Mouse (Mus musculus): ENCODE measurements around the gene Xylt1. TPM values are rescaled to one million over a fixed set of nuclear protein-coding genes. Genes with fewer than 3 reads are reported as not detected.

Gene Xylt1
- polyA plus RNA-seq, 1 experiment from 2014 or later: 0.73 TPM

GRCm38 (mm10) chr7:117516896-117517295 lies 136.1 kb downstream of the Xylt1 start:
- no peak for DNase-seq (ENCODE audit: low spot score)
- no peak overlapping the region for H3K4me3 ChIP-seq (ENCODE audit: low read depth, low read length)
- H3K9ac ChIP-seq (ENCODE audit: low read depth, low read length): no peak overlapping the region
- H3K4me1 ChIP-seq (replicated peaks; ENCODE audit: control insufficient read depth, insufficient read depth, low read length): no peaks in the 10 kb centered on the region
- 60% methylated on average over 4 of the region's 4 CpGs for WGBS
- H3K4me2 ChIP-seq: no peak overlapping the region
- ATAC-seq (replicated peaks; ENCODE audit: low FRiP score): no peak
- no peak overlapping the region for H3K27ac ChIP-seq (ENCODE audit: low read depth, low read length)
- no peaks in the 10 kb centered on the region for H3K9me3 ChIP-seq (ENCODE audit: control insufficient read depth, low read length)
- H3K36me3 ChIP-seq (ENCODE audit: control insufficient read depth, insufficient read depth, low read length): no peaks in the 10 kb centered on the region
- H3K27me3 ChIP-seq (replicated peaks; ENCODE audit: control insufficient read depth, insufficient read depth, low read length): no peaks in the 10 kb centered on the region

- no peaks in the 10 kb centered on the region for H3K36me3 ChIP-seq (ENCODE audit: control insufficient read depth, insufficient read depth, low read length)
Observed at GRCm38 (mm10) chr7:117521369-117521768, 140.6 kb downstream of the Xylt1 start.

GRCm38 (mm10) chr7:117522092-117522635 lies 141.4 kb downstream of the Xylt1 start:
- Histone ChIP-seq H3K9ac (ENCODE audit: low read depth, low read length) (no peak overlapping the region), H3K9me3 (ENCODE audit: control insufficient read depth, low read length) (no peaks in the 10 kb centered on the region), H3K4me1 (replicated peaks; ENCODE audit: control insufficient read depth, insufficient read depth, low read length) (no peaks in the 10 kb centered on the region), H3K27ac (ENCODE audit: low read depth, low read length) (no peak overlapping the region), H3K27me3 (replicated peaks; ENCODE audit: control insufficient read depth, insufficient read depth, low read length) (no peaks in the 10 kb centered on the region), H3K4me2 (no peak overlapping the region), H3K4me3 (ENCODE audit: low read depth, low read length) (no peak overlapping the region), H3K36me3 (ENCODE audit: control insufficient read depth, insufficient read depth, low read length) (no peaks in the 10 kb centered on the region)
- ATAC-seq (replicated peaks; ENCODE audit: low FRiP score) (no peak), DNase-seq (ENCODE audit: low spot score) (no peak)
- 48% methylated on average over 4 of the region's 4 CpGs for whole genome bisulfite sequencing

More at GRCm38 (mm10) chr7:117521369-117521768, 140.6 kb downstream of the Xylt1 start:
- H3K4me1 ChIP-seq (replicated peaks; ENCODE audit: control insufficient read depth, insufficient read depth, low read length): no peaks in the 10 kb centered on the region
- H3K9me3 ChIP-seq (ENCODE audit: control insufficient read depth, low read length): no peaks in the 10 kb centered on the region
- no peak overlapping the region for H3K27ac ChIP-seq (ENCODE audit: low read depth, low read length)
- no peak overlapping the region for H3K4me3 ChIP-seq (ENCODE audit: low read depth, low read length)
- no peak for ATAC-seq (replicated peaks; ENCODE audit: low FRiP score)
- no peak for DNase-seq (ENCODE audit: low spot score)
- H3K9ac ChIP-seq (ENCODE audit: low read depth, low read length): no peak overlapping the region
- H3K4me2 ChIP-seq: no peak overlapping the region
- H3K27me3 ChIP-seq (replicated peaks; ENCODE audit: control insufficient read depth, insufficient read depth, low read length): no peaks in the 10 kb centered on the region

GRCm38 (mm10) chr7:117524430-117525214 lies 143.8 kb downstream of the Xylt1 start:
- Histone ChIP-seq H3K9ac (ENCODE audit: low read depth, low read length) (no peak overlapping the region), H3K4me1 (replicated peaks; ENCODE audit: control insufficient read depth, insufficient read depth, low read length) (no peaks in the 10 kb centered on the region), H3K27ac (ENCODE audit: low read depth, low read length) (no peak overlapping the region), H3K4me2 (no peak overlapping the region), H3K27me3 (replicated peaks; ENCODE audit: control insufficient read depth, insufficient read depth, low read length) (no peaks in the 10 kb centered on the region), H3K4me3 (ENCODE audit: low read depth, low read length) (no peak overlapping the region), H3K9me3 (ENCODE audit: control insufficient read depth, low read length) (no peaks in the 10 kb centered on the region), H3K36me3 (ENCODE audit: control insufficient read depth, insufficient read depth, low read length) (no peaks in the 10 kb centered on the region)
- ATAC-seq (replicated peaks; ENCODE audit: low FRiP score): no peak
- WGBS: 60% methylated on average over 7 of the region's 7 CpGs
- no peak for DNase-seq (ENCODE audit: low spot score)

- DNase-seq (ENCODE audit: low spot score) (no peak), ATAC-seq (replicated peaks; ENCODE audit: low FRiP score) (no peak)
- H3K9me3 ChIP-seq (ENCODE audit: control insufficient read depth, low read length): no peaks in the 10 kb centered on the region
- no peak overlapping the region for H3K27ac ChIP-seq (ENCODE audit: low read depth, low read length)
- H3K27me3 ChIP-seq (replicated peaks; ENCODE audit: control insufficient read depth, insufficient read depth, low read length): no peaks in the 10 kb centered on the region
- H3K9ac ChIP-seq (ENCODE audit: low read depth, low read length): no peak overlapping the region
- H3K4me2 ChIP-seq: no peak overlapping the region
- WGBS: 73% methylated on average over 5 of the region's 5 CpGs
- no peak overlapping the region for H3K4me3 ChIP-seq (ENCODE audit: low read depth, low read length)
- H3K36me3 ChIP-seq (ENCODE audit: control insufficient read depth, insufficient read depth, low read length): no peaks in the 10 kb centered on the region
- no peaks in the 10 kb centered on the region for H3K4me1 ChIP-seq (replicated peaks; ENCODE audit: control insufficient read depth, insufficient read depth, low read length)
Observed at GRCm38 (mm10) chr7:117525678-117526077, 144.9 kb downstream of the Xylt1 start.

GRCm38 (mm10) chr7:117526570-117526969 lies 145.8 kb downstream of the Xylt1 start:
- H3K9me3 ChIP-seq (ENCODE audit: control insufficient read depth, low read length): no peaks in the 10 kb centered on the region
- H3K36me3 ChIP-seq (ENCODE audit: control insufficient read depth, insufficient read depth, low read length): no peaks in the 10 kb centered on the region
- no peak overlapping the region for H3K4me3 ChIP-seq (ENCODE audit: low read depth, low read length)
- no peak overlapping the region for H3K4me2 ChIP-seq
- no peak overlapping the region for H3K9ac ChIP-seq (ENCODE audit: low read depth, low read length)
- WGBS: 87% methylated on average over 3 of the region's 3 CpGs
- DNase-seq (ENCODE audit: low spot score): no peak
- H3K4me1 ChIP-seq (replicated peaks; ENCODE audit: control insufficient read depth, insufficient read depth, low read length): no peaks in the 10 kb centered on the region
- no peak overlapping the region for H3K27ac ChIP-seq (ENCODE audit: low read depth, low read length)
- H3K27me3 ChIP-seq (replicated peaks; ENCODE audit: control insufficient read depth, insufficient read depth, low read length): no peaks in the 10 kb centered on the region
- ATAC-seq (replicated peaks; ENCODE audit: low FRiP score): no peak

GRCm38 (mm10) chr7:117529787-117530655 lies 149.2 kb downstream of the Xylt1 start:
- Histone ChIP-seq H3K36me3 (ENCODE audit: control insufficient read depth, insufficient read depth, low read length) (no peaks in the 10 kb centered on the region), H3K4me1 (replicated peaks; ENCODE audit: control insufficient read depth, insufficient read depth, low read length) (no peaks in the 10 kb centered on the region), H3K27me3 (replicated peaks; ENCODE audit: control insufficient read depth, insufficient read depth, low read length) (no peaks in the 10 kb centered on the region), H3K9ac (ENCODE audit: low read depth, low read length) (no peak overlapping the region), H3K4me2 (no peak overlapping the region), H3K9me3 (ENCODE audit: control insufficient read depth, low read length) (no peaks in the 10 kb centered on the region), H3K4me3 (ENCODE audit: low read depth, low read length) (no peak overlapping the region), H3K27ac (ENCODE audit: low read depth, low read length) (no peak overlapping the region)
- ATAC-seq (replicated peaks; ENCODE audit: low FRiP score) (no peak), DNase-seq (ENCODE audit: low spot score) (no peak)
- WGBS: 75% methylated on average over 12 of the region's 12 CpGs

GRCm38 (mm10) chr7:117532651-117533050 lies 151.9 kb downstream of the Xylt1 start:
- H3K36me3 ChIP-seq (ENCODE audit: control insufficient read depth, insufficient read depth, low read length): no peaks in the 10 kb centered on the region
- H3K4me3 ChIP-seq (ENCODE audit: low read depth, low read length): no peak overlapping the region
- H3K4me1 ChIP-seq (replicated peaks; ENCODE audit: control insufficient read depth, insufficient read depth, low read length): no peaks in the 10 kb centered on the region
- H3K27ac ChIP-seq (ENCODE audit: low read depth, low read length): no peak overlapping the region
- no peak overlapping the region for H3K9ac ChIP-seq (ENCODE audit: low read depth, low read length)
- ATAC-seq (replicated peaks; ENCODE audit: low FRiP score): no peak
- no peak overlapping the region for H3K4me2 ChIP-seq
- WGBS: 69% methylated on average over 3 of the region's 3 CpGs
- no peaks in the 10 kb centered on the region for H3K9me3 ChIP-seq (ENCODE audit: control insufficient read depth, low read length)
- no peak for DNase-seq (ENCODE audit: low spot score)
- no peaks in the 10 kb centered on the region for H3K27me3 ChIP-seq (replicated peaks; ENCODE audit: control insufficient read depth, insufficient read depth, low read length)

All from liver, embryonic 11.5 days (tissue).